Mouse (Mus musculus) forebrain, embryonic 13.5 days (tissue): ENCODE results near the gene Ccdc40. TPM values are rescaled to one million over a fixed set of nuclear protein-coding genes. Genes with fewer than 3 reads are reported as not detected.

Source experiments
- polyA plus RNA-seq: library from polyadenylated mRNA; unstranded; fragments of >200 nt; fragmentation: Nextera tagmentation; extraction: Ambion mirVana; gene quantifications from 2 replicates; pipeline ENCODE4 v1.2.1, GENCODE M21; 2015

Ccdc40 gene
- polyA plus RNA-seq, 1 experiment from 2014 or later, result 14.3 TPM

Other genes with a start within 250 kb of the Ccdc40 start
- not detected in 2 replicates for gene Enpp7, start 240.4 kb upstream of the Ccdc40 start, polyA plus RNA-seq
- 45.2 and 52.0 TPM in 2 replicates for gene Cbx2, start 205.6 kb upstream of the Ccdc40 start, polyA plus RNA-seq
- gene Cbx8, start 187.6 kb upstream of the Ccdc40 start, polyA plus RNA-seq, result 9.8 and 12.3 TPM in 2 replicates
- 10.2 and 11.5 TPM in 2 replicates for gene Cbx4, start 142.4 kb upstream of the Ccdc40 start, polyA plus RNA-seq
- 45.3 and 46.0 TPM in 2 replicates for gene Tbc1d16, start 73 bp upstream of the Ccdc40 start, polyA plus RNA-seq
- gene Gaa, start 39.3 kb downstream of the Ccdc40 start, polyA plus RNA-seq, result 26.8 and 33.6 TPM in 2 replicates
- 366 and 398 TPM in 2 replicates for gene Eif4a3, start 71.5 kb downstream of the Ccdc40 start, polyA plus RNA-seq
- not detected in 2 replicates for gene Card14, start 79.2 kb downstream of the Ccdc40 start, polyA plus RNA-seq
- gene Sgsh, start 127.0 kb downstream of the Ccdc40 start, polyA plus RNA-seq, result 4.6 and 4.7 TPM in 2 replicates
- 4.6 and 4.9 TPM in 2 replicates for gene Slc26a11, start 127.0 kb downstream of the Ccdc40 start, polyA plus RNA-seq
- 0.83 and 1.2 TPM in 2 replicates for gene Rnf213, start 164.5 kb downstream of the Ccdc40 start, polyA plus RNA-seq